Mouse (Mus musculus) bone marrow, adult 2 months (tissue): ENCODE results near the gene Rhbdl2.

ENCODE experiments used
- CTCF ChIP-seq: fragments of 200-500 bp; IDR thresholded peaks from 2 replicates; pipeline ENCODE4 v1.5.1; 2011; ENCODE audit warnings: low read length, control low read depth; ENCODE audit not compliant: control insufficient read depth, insufficient read depth
- POLR2A ChIP-seq: fragments of 200-500 bp; IDR thresholded peaks from 2 replicates; pipeline ENCODE4 v1.6.1; 2011; ENCODE audit warnings: low read depth, mild to moderate bottlenecking, control low read depth, low read length, borderline replicate concordance; ENCODE audit not compliant: control insufficient read depth

DNA sequence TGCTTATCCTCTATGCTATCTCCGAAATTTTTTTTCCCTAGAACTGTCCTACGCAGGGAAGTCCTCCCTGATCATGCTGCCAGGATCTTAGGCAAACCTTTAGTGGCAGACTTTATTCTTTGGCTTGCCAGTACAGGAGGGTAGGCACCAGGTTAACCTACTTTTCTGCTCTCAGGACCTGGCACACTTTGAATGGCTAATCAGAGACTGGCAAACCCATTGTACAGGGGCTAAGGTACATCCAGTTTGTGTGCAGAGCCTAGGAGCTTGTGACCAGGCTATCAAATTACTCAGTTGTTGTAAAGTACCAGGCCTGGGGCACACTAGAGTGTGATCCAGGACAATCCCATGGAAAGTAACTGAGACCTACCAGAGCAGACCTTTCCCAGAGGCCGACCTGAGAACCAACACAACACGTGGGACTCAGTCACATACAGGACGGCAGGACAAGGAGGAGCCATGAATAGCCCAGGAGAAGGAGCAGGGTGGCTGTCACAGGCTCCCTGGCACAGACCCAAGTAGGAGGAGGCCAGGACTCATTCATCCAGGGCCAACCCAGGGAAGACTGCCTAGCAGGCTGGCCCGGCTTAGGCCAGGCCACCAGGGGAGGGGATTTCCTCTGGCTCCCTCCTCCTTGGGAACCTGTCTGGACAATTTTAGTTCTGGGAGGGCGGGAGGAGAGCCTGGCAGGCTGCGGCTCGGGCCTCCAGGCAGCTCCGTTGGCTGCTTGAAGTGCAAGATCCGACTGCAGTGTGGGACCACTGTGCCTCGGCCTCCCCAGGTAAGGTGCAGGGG, at the start of gene Rhbdl2:
- TF ChIP-seq POLR2A (no peak), CTCF (no peak)
